Mouse (Mus musculus) G1E (cell line): ENCODE data around the gene Npas3. TPM values are rescaled to one million over a fixed set of nuclear protein-coding genes. Genes with fewer than 3 reads are reported as not detected.

Experiments used
- ATAC-seq: 2 replicates; pipeline ENCODE4 v1.8.0; 2016; ENCODE audit warnings: mild to moderate bottlenecking; ENCODE audit not compliant: insufficient number of reproducible peaks, poor library complexity, low FRiP score, severe bottlenecking; ENCODE audit errors: extremely low read depth
- DNase-seq: peaks from one replicate; pipeline ENCODE4 v3.0.0; 2012; ENCODE audit warnings: low spot score
- H3K27me3 ChIP-seq: 2 replicates; pipeline ENCODE4 v1.6.1; 2012; ENCODE audit warnings: mild to moderate bottlenecking, low read length, inconsistent platforms; ENCODE audit not compliant: insufficient read depth
- H3K36me3 ChIP-seq: replicated peaks from 2 replicates; pipeline ENCODE3; 2012; ENCODE audit warnings: mild to moderate bottlenecking, inconsistent platforms
- H3K4me1 ChIP-seq: 2 replicates; pipeline ENCODE4 v1.6.1; 2012; ENCODE audit warnings: low read depth, low read length, inconsistent platforms, mixed read lengths; ENCODE audit not compliant: insufficient read depth
- H3K4me3 ChIP-seq: 2 replicates; pipeline ENCODE4 v1.5.1; 2012; ENCODE audit warnings: low read depth, mild to moderate bottlenecking, inconsistent platforms, low read length, moderate library complexity, mixed read lengths
- H3K9me3 ChIP-seq: replicated peaks from 2 replicates; pipeline ENCODE4 v1.6.1; 2012; ENCODE audit warnings: inconsistent platforms
- CTCF ChIP-seq: IDR thresholded peaks from 2 replicates; pipeline ENCODE4 v1.5.1; 2012; ENCODE audit warnings: low read depth, low read length, inconsistent platforms, mixed read lengths
- GATA1 ChIP-seq: IDR thresholded peaks from 2 replicates; pipeline ENCODE4 v1.6.1; 2012; ENCODE audit warnings: borderline replicate concordance, low read length, inconsistent platforms, mixed read lengths
- GATA2 ChIP-seq: IDR thresholded peaks from 2 replicates; pipeline ENCODE4 v1.6.1; 2012; ENCODE audit warnings: low read depth, low read length, inconsistent platforms, borderline replicate concordance
- POLR2AphosphoS5 ChIP-seq: IDR thresholded peaks from 2 replicates; pipeline ENCODE4 v1.6.1; 2012; ENCODE audit warnings: low read depth, low read length, inconsistent platforms; ENCODE audit not compliant: insufficient replicate concordance
- TAL1 ChIP-seq: conservative IDR thresholded peaks from 2 replicates; pipeline ENCODE4 v1.6.1; 2012; ENCODE audit warnings: low read depth, low read length, inconsistent platforms, mixed read lengths
- polyA plus RNA-seq: library from polyadenylated mRNA; stranded (reverse); fragments of >175 nt; gene quantifications from 2 replicates; pipeline ENCODE4 v1.2.3, GENCODE M21; 2012
- total RNA-seq, 2 experiments: library from RNA; stranded (forward) in 1 of 2; stranded (reverse) in 1 of 2; fragments of 200-1000 nt in 1 of 2; fragments of >200 nt in 1 of 2; fragmentation: Nextera tagmentation in 1 of 2; gene quantifications; 2 replicates each; pipeline ENCODE4 v1.2.3; 2014 to 2017

Npas3 gene
- total and polyA plus RNA-seq, 3 experiments = 0.11 TPM; not detected in 2

DNA sequence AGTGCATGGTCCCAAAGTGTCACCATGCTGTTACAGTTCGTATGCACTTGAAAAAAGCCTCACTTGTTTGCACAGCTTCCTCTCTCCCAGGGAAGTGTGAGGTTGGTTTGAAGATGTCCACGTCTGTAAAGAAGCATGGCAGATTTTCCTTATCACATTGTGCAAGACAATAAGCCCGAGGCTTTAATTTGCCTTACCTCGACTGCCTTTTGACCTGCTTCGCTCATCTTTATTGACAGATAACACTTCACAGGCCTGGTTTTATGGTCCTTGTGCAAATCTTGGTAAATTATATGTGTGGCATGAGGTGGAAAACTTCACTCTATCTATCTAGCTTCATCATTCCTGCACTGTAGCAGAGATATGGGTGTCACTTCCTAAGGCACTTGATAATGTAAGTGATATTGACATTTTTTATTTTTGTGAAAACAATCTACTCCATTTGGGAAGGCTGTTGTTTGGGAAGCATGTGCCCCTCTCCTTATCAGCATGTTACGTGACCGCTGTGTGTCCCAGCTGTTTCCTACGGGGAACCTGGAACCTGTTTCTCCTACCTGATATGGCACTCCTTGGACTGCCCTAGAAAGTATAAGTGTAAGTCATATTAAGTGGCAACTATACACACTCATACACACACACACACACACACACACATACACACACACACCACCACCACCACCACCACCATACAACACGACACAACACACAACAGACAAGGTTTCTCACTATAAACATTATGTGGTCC lies 450.2 kb downstream of the Npas3 start:
- no peak for ATAC-seq
- no peaks in the 10 kb centered on the region for H3K36me3 ChIP-seq
- H3K4me1 ChIP-seq = no peaks in the 10 kb centered on the region
- peaks cover 21% of the 10 kb centered on the region for H3K9me3 ChIP-seq
- H3K27me3 ChIP-seq = no peaks in the 10 kb centered on the region
- TF ChIP-seq CTCF (no peak), GATA1 (no peak), POLR2AphosphoS5 (no peak)
- H3K4me3 ChIP-seq = no peak overlapping the region
- no peak for DNase-seq

DNA sequence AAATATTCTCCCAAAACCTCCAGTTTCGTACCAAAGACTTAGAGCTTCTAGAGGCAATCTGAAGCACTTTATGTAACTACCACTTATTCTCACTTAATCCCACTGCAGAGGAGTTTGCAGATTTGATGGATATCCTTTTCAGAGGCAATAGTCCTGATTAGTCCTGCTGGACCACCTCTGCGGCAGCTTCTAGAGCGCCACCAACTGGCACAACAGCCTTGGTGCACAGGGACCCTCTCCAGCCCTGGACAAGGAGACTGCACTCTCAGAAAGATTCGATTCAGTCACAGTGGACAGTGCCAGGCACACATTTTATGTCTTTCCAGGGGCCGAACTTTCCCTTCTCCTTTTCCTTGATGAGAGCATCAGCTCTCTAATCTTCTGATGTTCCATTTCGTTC lies 471.4 kb downstream of the Npas3 start:
- TF ChIP-seq POLR2AphosphoS5 = no peak
- TF ChIP-seq GATA2 = no peak
- TF ChIP-seq GATA1 = no peak
- TF ChIP-seq CTCF = no peak
- no peak for TF ChIP-seq TAL1
- Histone ChIP-seq H3K9me3 (peaks cover 34% of the 10 kb centered on the region), H3K4me3 (no peak overlapping the region), H3K4me1 (no peaks in the 10 kb centered on the region), H3K27me3 (no peaks in the 10 kb centered on the region), H3K36me3 (no peaks in the 10 kb centered on the region)
- no peak for ATAC-seq
- DNase-seq = no peak

DNA sequence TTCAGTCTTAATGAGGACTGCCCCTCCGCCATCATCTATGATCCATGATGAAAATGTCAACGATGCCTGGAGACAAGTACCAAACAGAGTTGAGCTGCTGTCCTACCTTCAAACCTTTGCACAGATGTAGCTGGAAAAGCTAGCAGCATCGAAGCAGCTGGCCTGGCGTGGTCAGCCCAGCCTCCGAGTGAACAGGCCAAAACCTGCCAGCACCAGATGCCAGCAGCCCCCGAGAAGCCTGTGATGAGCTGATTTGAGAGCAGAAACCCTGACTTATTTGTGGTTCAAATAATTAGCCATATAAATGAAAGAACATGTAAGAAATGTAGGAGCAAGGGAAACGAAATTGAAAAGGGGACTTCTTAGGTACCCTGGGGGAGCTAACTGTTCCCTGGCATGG lies 473.7 kb downstream of the Npas3 start:
- TF ChIP-seq GATA1 (no peak), TAL1 (no peak), POLR2AphosphoS5 (no peak)

DNA sequence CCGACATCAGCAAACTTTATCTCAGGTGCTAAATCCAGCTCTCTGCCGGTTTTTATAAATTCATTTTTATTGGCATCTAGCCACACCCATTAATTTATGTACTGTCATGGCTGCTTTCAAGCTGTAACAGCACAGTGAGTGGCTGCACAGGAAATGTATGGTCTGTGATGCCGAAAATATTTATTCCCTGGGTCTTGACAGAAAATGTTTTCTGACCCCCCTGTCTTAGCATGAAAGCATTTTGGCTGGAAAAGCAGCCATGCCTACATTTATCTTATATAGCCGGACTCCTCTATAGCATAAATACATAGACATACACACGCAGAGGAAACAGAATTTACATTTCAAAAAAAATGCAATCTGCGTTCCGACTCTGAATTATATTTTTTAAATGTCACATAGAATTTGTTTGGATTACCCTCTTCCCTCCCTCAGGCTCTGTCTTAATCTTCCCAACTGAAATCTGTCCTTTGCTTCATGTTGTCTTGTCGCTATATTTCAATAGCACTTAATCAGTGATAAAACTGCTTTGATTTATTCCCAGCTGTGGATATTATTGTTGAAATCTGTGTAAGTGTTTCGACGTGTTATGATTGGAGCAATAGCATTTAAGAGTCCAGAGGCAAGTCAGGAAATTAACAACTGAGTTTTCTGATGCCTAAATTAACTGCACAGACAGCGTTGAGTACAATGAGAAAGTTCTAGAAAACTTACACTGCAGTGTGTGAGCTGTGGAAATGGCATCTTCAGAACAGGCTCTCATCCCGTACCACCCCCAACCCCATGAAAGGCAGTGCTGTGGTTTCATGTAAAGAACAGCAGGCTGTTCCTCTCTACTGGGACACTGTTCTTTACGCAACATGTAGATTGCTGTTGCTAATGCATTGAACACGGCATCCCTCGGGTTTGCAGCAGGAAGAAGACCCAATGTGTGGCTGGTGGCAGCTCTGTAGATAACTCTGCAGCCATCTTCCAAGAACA lies 474.5 kb downstream of the Npas3 start:
- DNase-seq (no peak), ATAC-seq (no peak)
- Histone ChIP-seq H3K9me3 (peaks cover 32% of the 10 kb centered on the region), H3K27me3 (no peaks in the 10 kb centered on the region), H3K36me3 (no peaks in the 10 kb centered on the region), H3K4me1 (no peaks in the 10 kb centered on the region), H3K4me3 (no peak overlapping the region)
- TF ChIP-seq CTCF (no peak), GATA1 (no peak), POLR2AphosphoS5 (no peak), GATA2 (no peak), TAL1 (no peak)

More for the DNA sequence above, 473.7 kb downstream of the Npas3 start:
- Histone ChIP-seq H3K4me3 (no peak overlapping the region), H3K4me1 (no peaks in the 10 kb centered on the region), H3K27me3 (no peaks in the 10 kb centered on the region), H3K36me3 (no peaks in the 10 kb centered on the region), H3K9me3 (peaks cover 31% of the 10 kb centered on the region)
- ATAC-seq (no peak), DNase-seq (no peak)

DNA sequence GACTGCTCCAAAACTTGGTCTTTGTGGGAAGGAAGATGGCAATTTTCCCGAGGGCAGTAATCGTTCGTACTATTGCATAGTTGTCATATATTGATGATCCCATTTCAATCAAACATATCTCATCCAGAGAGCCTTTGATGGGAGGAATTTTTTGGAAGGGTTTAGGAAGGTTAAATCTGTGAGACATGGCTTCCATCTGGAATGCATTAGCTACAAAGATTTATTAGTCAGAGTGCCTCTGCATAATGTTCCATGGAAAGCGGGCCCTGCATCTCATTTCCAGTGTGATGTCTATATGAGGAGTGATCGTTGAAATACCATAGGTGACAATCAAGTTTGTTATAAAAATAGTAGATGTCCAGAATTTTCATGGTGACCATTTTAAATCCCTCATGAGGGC lies 480.8 kb downstream of the Npas3 start:
- ATAC-seq (no peak), DNase-seq (no peak)
- H3K4me3 ChIP-seq = no peak overlapping the region
- H3K27me3 ChIP-seq = no peaks in the 10 kb centered on the region
- H3K4me1 ChIP-seq = no peaks in the 10 kb centered on the region
- TF ChIP-seq POLR2AphosphoS5 (no peak), TAL1 (no peak), CTCF (no peak), GATA1 (no peak), GATA2 (no peak)
- no peaks in the 10 kb centered on the region for H3K36me3 ChIP-seq
- peaks cover 46% of the 10 kb centered on the region for H3K9me3 ChIP-seq

DNA sequence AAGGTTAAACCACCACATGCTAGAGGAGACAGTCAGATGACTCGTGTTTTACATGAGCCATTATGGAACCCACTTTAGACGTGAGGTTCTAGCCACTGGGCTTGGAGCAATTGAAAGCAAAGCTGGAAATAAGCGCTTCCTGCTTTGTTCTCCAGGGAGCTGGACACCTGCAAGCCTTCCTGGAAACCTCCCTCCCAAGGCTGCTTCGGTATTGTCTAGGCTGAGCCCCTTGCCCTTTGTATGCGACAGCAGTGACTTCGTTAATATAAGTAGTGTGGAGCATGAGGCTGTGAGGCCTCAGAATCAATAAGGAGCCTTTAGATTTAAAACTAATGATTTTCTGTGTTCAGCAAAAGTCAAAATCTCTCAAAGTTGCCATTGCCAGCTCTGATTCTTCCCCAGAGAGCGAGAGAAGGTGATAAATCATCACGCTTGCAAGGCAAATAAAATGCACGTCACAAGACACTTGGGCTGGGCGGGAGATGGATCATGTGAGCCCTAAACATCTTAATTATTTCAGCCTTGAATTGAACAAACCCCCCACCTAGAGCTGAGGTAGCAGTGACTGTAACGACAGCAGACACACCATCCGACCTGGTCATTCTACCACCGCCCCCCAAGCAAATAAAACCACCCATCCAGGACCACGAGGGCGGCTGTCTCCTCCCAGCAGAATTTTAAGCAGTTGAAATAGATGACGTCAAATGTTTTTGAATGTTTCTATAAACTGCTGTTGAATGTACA lies 490.2 kb downstream of the Npas3 start:
- DNase-seq (no peak), ATAC-seq (no peak)
- Histone ChIP-seq H3K9me3 (peaks cover 51% of the 10 kb centered on the region), H3K36me3 (no peaks in the 10 kb centered on the region), H3K4me3 (no peak overlapping the region), H3K27me3 (no peaks in the 10 kb centered on the region), H3K4me1 (no peaks in the 10 kb centered on the region)
- no peak for TF ChIP-seq GATA1
- TF ChIP-seq TAL1 = no peak
- no peak for TF ChIP-seq POLR2AphosphoS5
- no peak for TF ChIP-seq GATA2
- no peak for TF ChIP-seq CTCF
